Mouse (Mus musculus): ENCODE results near the gene Lonp1. TPM values are rescaled to one million over a fixed set of nuclear protein-coding genes. Genes with fewer than 3 reads are reported as not detected.

Gene Lonp1
- polyA plus RNA-seq, 1 experiment from 2014 or later = 66.6 TPM

GRCm38 (mm10) chr17:56664333-56664732 lies 37.6 kb upstream of the Lonp1 start:
- 3% methylated on average over 10 of the region's 10 CpGs for WGBS
- peaks cover 11% of the 10 kb centered on the region; the same call in 1 of the 2 replicates for H3K4me1 ChIP-seq (replicated peaks; ENCODE audit: control insufficient read depth, insufficient read depth, low read length)
- no peak overlapping the region for H3K27ac ChIP-seq (ENCODE audit: low read depth, low read length)
- H3K4me2 ChIP-seq (ENCODE audit: low read depth, low read length, severe bottlenecking) = peak overlapping the region; percentile 37
- H3K9ac ChIP-seq (ENCODE audit: low read length) = peak overlapping the region; percentile 37
- H3K9me3 ChIP-seq (ENCODE audit: control insufficient read depth, low read length) = no peaks in the 10 kb centered on the region
- no peak overlapping the region for H3K4me3 ChIP-seq (ENCODE audit: low read depth, low read length)
- ATAC-seq (replicated peaks; ENCODE audit: low FRiP score) (peak; percentile 40), DNase-seq (ENCODE audit: low spot score) (peak; percentile 65)
- H3K36me3 ChIP-seq (ENCODE audit: control insufficient read depth, insufficient read depth, low read length) = no peaks in the 10 kb centered on the region
- H3K27me3 ChIP-seq (ENCODE audit: control insufficient read depth, insufficient read depth, low read length) = no peaks in the 10 kb centered on the region

- no peak overlapping the region for H3K4me3 ChIP-seq (ENCODE audit: low read depth, low read length)
- peaks cover 10% of the 10 kb centered on the region; the same call in 1 of the 2 replicates for H3K4me1 ChIP-seq (replicated peaks; ENCODE audit: control insufficient read depth, insufficient read depth, low read length)
- H3K9me3 ChIP-seq (ENCODE audit: control insufficient read depth, low read length) = no peaks in the 10 kb centered on the region
- no peak overlapping the region for H3K27ac ChIP-seq (ENCODE audit: low read depth, low read length)
- H3K36me3 ChIP-seq (ENCODE audit: control insufficient read depth, insufficient read depth, low read length) = no peaks in the 10 kb centered on the region
- H3K4me2 ChIP-seq (ENCODE audit: low read depth, low read length, severe bottlenecking) = peak overlapping the region; percentile 37
- peak overlapping the region; percentile 37; the same call in 1 of the 2 replicates for H3K9ac ChIP-seq (ENCODE audit: low read length)
- DNase-seq (ENCODE audit: low spot score) (no peak), ATAC-seq (replicated peaks; ENCODE audit: low FRiP score) (no peak)
- H3K27me3 ChIP-seq (ENCODE audit: control insufficient read depth, insufficient read depth, low read length) = no peaks in the 10 kb centered on the region
- 57% methylated on average over 3 of the region's 3 CpGs for WGBS
These were observed 37.0 kb upstream of the Lonp1 start for GRCm38 (mm10) chr17:56663659-56664058.

GRCm38 (mm10) chr17:56656171-56656570 lies 29.5 kb upstream of the Lonp1 start:
- 86% methylated on average over 6 of the region's 6 CpGs for WGBS
- ATAC-seq (replicated peaks; ENCODE audit: low FRiP score) = no peak
- no peak for DNase-seq (ENCODE audit: low spot score)

GRCm38 (mm10) chr17:56655311-56655710 lies 28.6 kb upstream of the Lonp1 start:
- H3K4me3 ChIP-seq (ENCODE audit: low read depth, low read length) = no peak overlapping the region
- WGBS = 87% methylated on average over 3 of the region's 3 CpGs
- no peak overlapping the region for H3K9ac ChIP-seq (ENCODE audit: low read length)
- H3K4me2 ChIP-seq (ENCODE audit: low read depth, low read length, severe bottlenecking) = no peak overlapping the region
- H3K27ac ChIP-seq (ENCODE audit: low read depth, low read length) = no peak overlapping the region
- no peaks in the 10 kb centered on the region for H3K9me3 ChIP-seq (ENCODE audit: control insufficient read depth, low read length)
- ATAC-seq (replicated peaks; ENCODE audit: low FRiP score) (no peak), DNase-seq (ENCODE audit: low spot score) (no peak)
- H3K36me3 ChIP-seq (ENCODE audit: control insufficient read depth, insufficient read depth, low read length) = no peaks in the 10 kb centered on the region
- H3K27me3 ChIP-seq (ENCODE audit: control insufficient read depth, insufficient read depth, low read length) = no peaks in the 10 kb centered on the region
- H3K4me1 ChIP-seq (replicated peaks; ENCODE audit: control insufficient read depth, insufficient read depth, low read length) = no peaks in the 10 kb centered on the region

More at GRCm38 (mm10) chr17:56656171-56656570, 29.5 kb upstream of the Lonp1 start:
- H3K9ac ChIP-seq (ENCODE audit: low read length) = no peak overlapping the region
- no peak overlapping the region for H3K4me2 ChIP-seq (ENCODE audit: low read depth, low read length, severe bottlenecking)
- no peaks in the 10 kb centered on the region for H3K9me3 ChIP-seq (ENCODE audit: control insufficient read depth, low read length)
- no peak overlapping the region for H3K4me3 ChIP-seq (ENCODE audit: low read depth, low read length)
- H3K27me3 ChIP-seq (ENCODE audit: control insufficient read depth, insufficient read depth, low read length) = no peaks in the 10 kb centered on the region
- H3K36me3 ChIP-seq (ENCODE audit: control insufficient read depth, insufficient read depth, low read length) = no peaks in the 10 kb centered on the region
- H3K4me1 ChIP-seq (replicated peaks; ENCODE audit: control insufficient read depth, insufficient read depth, low read length) = no peaks in the 10 kb centered on the region
- no peak overlapping the region for H3K27ac ChIP-seq (ENCODE audit: low read depth, low read length)

DNA sequence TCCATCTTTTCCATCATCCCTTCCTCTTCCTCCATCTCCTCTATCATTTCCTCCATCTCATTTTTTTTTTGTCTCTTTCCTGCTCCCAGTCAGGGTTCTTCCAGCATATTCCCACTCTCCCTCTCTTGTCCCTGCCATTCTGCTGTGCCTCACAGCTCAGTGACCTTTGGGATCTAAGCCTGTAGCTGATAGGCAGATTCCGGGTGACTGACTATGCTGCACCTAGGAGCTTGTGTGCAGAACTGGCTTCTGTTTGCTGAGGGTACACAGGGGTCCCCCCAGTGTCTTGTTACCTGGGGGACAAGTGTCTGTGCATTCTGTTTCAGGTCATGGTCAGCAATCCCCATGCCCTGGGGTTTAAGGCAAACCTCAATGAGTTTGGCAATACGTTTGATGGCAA lies 28.1 kb upstream of the Lonp1 start:
- H3K27ac ChIP-seq (ENCODE audit: low read depth, low read length) = no peak overlapping the region
- 84% methylated on average over 2 of the region's 2 CpGs for WGBS
- DNase-seq (ENCODE audit: low spot score) = no peak
- no peak overlapping the region for H3K4me3 ChIP-seq (ENCODE audit: low read depth, low read length)
- no peak overlapping the region for H3K9ac ChIP-seq (ENCODE audit: low read length)
- ATAC-seq (replicated peaks; ENCODE audit: low FRiP score) = no peak
- H3K4me1 ChIP-seq (replicated peaks; ENCODE audit: control insufficient read depth, insufficient read depth, low read length) = no peaks in the 10 kb centered on the region
- H3K36me3 ChIP-seq (ENCODE audit: control insufficient read depth, insufficient read depth, low read length) = no peaks in the 10 kb centered on the region
- H3K9me3 ChIP-seq (ENCODE audit: control insufficient read depth, low read length) = no peaks in the 10 kb centered on the region
- H3K4me2 ChIP-seq (ENCODE audit: low read depth, low read length, severe bottlenecking) = no peak overlapping the region
- H3K27me3 ChIP-seq (ENCODE audit: control insufficient read depth, insufficient read depth, low read length) = no peaks in the 10 kb centered on the region

GRCm38 (mm10) chr17:56651801-56652200 lies 25.1 kb upstream of the Lonp1 start:
- ATAC-seq (replicated peaks; ENCODE audit: low FRiP score) = no peak
- WGBS = 43% methylated on average over 10 of the region's 10 CpGs

GRCm38 (mm10) chr17:56647546-56647945 lies 20.9 kb upstream of the Lonp1 start:
- Histone ChIP-seq H3K27me3 (ENCODE audit: control insufficient read depth, insufficient read depth, low read length) (no peaks in the 10 kb centered on the region), H3K9me3 (ENCODE audit: control insufficient read depth, low read length) (no peaks in the 10 kb centered on the region), H3K4me3 (ENCODE audit: low read depth, low read length) (no peak overlapping the region), H3K4me2 (ENCODE audit: low read depth, low read length, severe bottlenecking) (no peak overlapping the region), H3K36me3 (ENCODE audit: control insufficient read depth, insufficient read depth, low read length) (no peaks in the 10 kb centered on the region), H3K4me1 (replicated peaks; ENCODE audit: control insufficient read depth, insufficient read depth, low read length) (no peaks in the 10 kb centered on the region), H3K27ac (ENCODE audit: low read depth, low read length) (no peak overlapping the region), H3K9ac (ENCODE audit: low read length) (no peak overlapping the region)
- DNase-seq (ENCODE audit: low spot score) (no peak), ATAC-seq (replicated peaks; ENCODE audit: low FRiP score) (no peak)
- WGBS = 82% methylated on average over 10 of the region's 13 CpGs

More at GRCm38 (mm10) chr17:56651801-56652200, 25.1 kb upstream of the Lonp1 start:
- H3K9me3 ChIP-seq (ENCODE audit: control insufficient read depth, low read length) = no peaks in the 10 kb centered on the region
- no peaks in the 10 kb centered on the region for H3K27me3 ChIP-seq (ENCODE audit: control insufficient read depth, insufficient read depth, low read length)
- H3K36me3 ChIP-seq (ENCODE audit: control insufficient read depth, insufficient read depth, low read length) = no peaks in the 10 kb centered on the region
- no peak overlapping the region for H3K4me3 ChIP-seq (ENCODE audit: low read depth, low read length)
- H3K27ac ChIP-seq (ENCODE audit: low read depth, low read length) = no peak overlapping the region
- H3K4me1 ChIP-seq (replicated peaks; ENCODE audit: control insufficient read depth, insufficient read depth, low read length) = no peaks in the 10 kb centered on the region
- no peak for DNase-seq (ENCODE audit: low spot score)
- H3K9ac ChIP-seq (ENCODE audit: low read length) = no peak overlapping the region
- H3K4me2 ChIP-seq (ENCODE audit: low read depth, low read length, severe bottlenecking) = no peak overlapping the region

DNA sequence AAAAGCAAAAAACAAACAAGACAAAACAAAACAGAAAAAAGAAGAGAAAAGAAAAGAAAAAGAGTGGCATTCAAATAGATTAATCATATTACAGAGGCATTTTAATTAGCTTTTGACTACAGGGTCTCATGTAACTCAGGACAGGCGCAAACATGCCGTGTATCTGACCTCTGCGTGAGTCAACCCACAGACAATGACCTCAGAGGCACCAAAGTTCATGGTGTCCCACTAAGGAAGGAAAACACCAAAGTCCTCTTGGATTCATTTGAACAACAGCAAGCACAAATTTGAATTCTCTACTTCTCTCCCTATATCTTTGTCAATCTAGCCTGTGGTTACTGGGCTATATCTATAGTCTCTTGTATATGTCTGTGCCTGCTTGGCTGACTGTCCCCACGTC lies 16.6 kb upstream of the Lonp1 start:
- Histone ChIP-seq H3K27me3 (ENCODE audit: control insufficient read depth, insufficient read depth, low read length) (no peaks in the 10 kb centered on the region), H3K36me3 (ENCODE audit: control insufficient read depth, insufficient read depth, low read length) (no peaks in the 10 kb centered on the region), H3K9ac (ENCODE audit: low read length) (no peak overlapping the region), H3K9me3 (ENCODE audit: control insufficient read depth, low read length) (no peaks in the 10 kb centered on the region), H3K4me3 (ENCODE audit: low read depth, low read length) (no peak overlapping the region), H3K27ac (ENCODE audit: low read depth, low read length) (no peak overlapping the region), H3K4me2 (ENCODE audit: low read depth, low read length, severe bottlenecking) (no peak overlapping the region), H3K4me1 (replicated peaks; ENCODE audit: control insufficient read depth, insufficient read depth, low read length) (no peaks in the 10 kb centered on the region)
- ATAC-seq (replicated peaks; ENCODE audit: low FRiP score) = no peak
- DNase-seq (ENCODE audit: low spot score) = no peak
- WGBS = 82% methylated on average over 4 of the region's 4 CpGs

- 85% methylated on average over 6 of the region's 6 CpGs for whole genome bisulfite sequencing
These were observed 7.3 kb upstream of the Lonp1 start for GRCm38 (mm10) chr17:56634023-56634422.

More at GRCm38 (mm10) chr17:56634023-56634422, 7.3 kb upstream of the Lonp1 start:
- DNase-seq (ENCODE audit: low spot score) (no peak), ATAC-seq (replicated peaks; ENCODE audit: low FRiP score) (no peak)
- no peaks in the 10 kb centered on the region for H3K36me3 ChIP-seq (ENCODE audit: control insufficient read depth, insufficient read depth, low read length)
- H3K4me2 ChIP-seq (ENCODE audit: low read depth, low read length, severe bottlenecking) = no peak overlapping the region
- no peak overlapping the region for H3K27ac ChIP-seq (ENCODE audit: low read depth, low read length)
- no peaks in the 10 kb centered on the region for H3K9me3 ChIP-seq (ENCODE audit: control insufficient read depth, low read length)
- H3K9ac ChIP-seq (ENCODE audit: low read length) = no peak overlapping the region
- H3K4me1 ChIP-seq (replicated peaks; ENCODE audit: control insufficient read depth, insufficient read depth, low read length) = no peaks in the 10 kb centered on the region
- no peaks in the 10 kb centered on the region for H3K27me3 ChIP-seq (ENCODE audit: control insufficient read depth, insufficient read depth, low read length)
- H3K4me3 ChIP-seq (ENCODE audit: low read depth, low read length) = no peak overlapping the region
